Mouse (Mus musculus) embryonic facial prominence, embryonic 12.5 days (tissue): ENCODE measurements around the gene Ldhal6b. TPM values are rescaled to one million over a fixed set of nuclear protein-coding genes. Genes with fewer than 3 reads are reported as not detected.

Source experiments
- ATAC-seq: fragments of 200-750 bp; cut with Nextera tagmentation; 2 replicates; pipeline ENCODE4 v1.8.0; 2017; ENCODE audit not compliant: insufficient number of reproducible peaks, insufficient read depth, low FRiP score, low TSS enrichment
- H3K27ac ChIP-seq: fragments of 300-500 bp; sonication (generic); 2 replicates; pipeline ENCODE4 v1.5.1; 2016; ENCODE audit warnings: mild to moderate bottlenecking
- H3K27me3 ChIP-seq: fragments of 300-500 bp; sonication (generic); 2 replicates; pipeline ENCODE4 v1.6.1; 2016; ENCODE audit warnings: mild to moderate bottlenecking, moderate library complexity
- H3K36me3 ChIP-seq: fragments of 300-500 bp; sonication (generic); 2 replicates; pipeline ENCODE4 v1.6.1; 2016; ENCODE audit warnings: mild to moderate bottlenecking
- H3K4me1 ChIP-seq: fragments of 300-500 bp; sonication (generic); 2 replicates; pipeline ENCODE4 v1.6.1; 2016
- H3K4me2 ChIP-seq: fragments of 300-500 bp; sonication (generic); replicated peaks from 2 replicates; pipeline ENCODE4 v1.6.1; 2016; ENCODE audit warnings: mild to moderate bottlenecking, moderate library complexity
- H3K4me3 ChIP-seq: fragments of 300-500 bp; sonication (generic); 2 replicates; pipeline ENCODE4 v1.5.1; 2016; ENCODE audit warnings: mild to moderate bottlenecking
- H3K9ac ChIP-seq: fragments of 300-500 bp; sonication (generic); 2 replicates; pipeline ENCODE4 v1.6.1; 2016; ENCODE audit warnings: mild to moderate bottlenecking, moderate library complexity
- H3K9me3 ChIP-seq: fragments of 300-500 bp; sonication (generic); 2 replicates; pipeline ENCODE4 v1.6.1; 2016; ENCODE audit warnings: mild to moderate bottlenecking, moderate library complexity
- WGBS: fragments of 180-500 bp; shearing (Covaris S2); methylation state at CpG from one replicate; pipeline ENCODE4 v1.1.7; 2016; 5-methylcytosine and 5-hydroxymethylcytosine counted together
- microRNA-seq: library from miRNA; unstranded; fragments of <30 nt; microRNA quantifications from one replicate; pipeline ENCODE4, GENCODE M21; 2017
- polyA plus RNA-seq: library from polyadenylated mRNA; unstranded; fragments of >200 nt; fragmentation: Nextera tagmentation; extraction: Ambion mirVana; gene quantifications from 2 replicates; pipeline ENCODE4 v1.2.1, GENCODE M21; 2016

Gene Ldhal6b
- polyA plus RNA-seq, 1 experiment from 2014 or later = 0.18 TPM

DNA sequence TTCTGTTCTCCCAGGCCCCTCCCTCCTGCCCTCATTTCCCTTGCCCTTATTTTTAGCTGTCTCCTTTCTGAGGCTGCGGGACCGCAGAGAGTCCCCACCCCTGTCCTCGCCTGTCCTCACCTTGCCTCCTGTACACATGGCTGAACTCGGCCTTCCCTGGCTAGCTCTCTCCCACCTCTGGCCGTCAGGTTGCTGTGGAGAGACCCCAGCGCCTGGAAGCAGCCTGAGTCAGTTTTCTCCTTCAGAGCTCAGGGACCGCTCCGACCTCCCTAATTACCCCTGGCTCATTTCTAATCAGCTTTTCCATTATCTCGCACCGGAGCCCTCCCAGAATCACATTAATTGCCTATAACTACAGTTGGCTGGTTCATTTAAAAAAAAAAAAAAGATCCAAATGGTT is 27.9 kb downstream of the Ldhal6b start:
- H3K4me3 ChIP-seq = no peak overlapping the region
- H3K36me3 ChIP-seq = no peaks in the 10 kb centered on the region
- no peaks in the 10 kb centered on the region for H3K27me3 ChIP-seq
- WGBS = 59% methylated on average over 10 of the region's 10 CpGs
- H3K4me1 ChIP-seq = no peaks in the 10 kb centered on the region
- H3K9me3 ChIP-seq = no peaks in the 10 kb centered on the region
- no peak overlapping the region for H3K27ac ChIP-seq
- no peak overlapping the region for H3K4me2 ChIP-seq
- no peak overlapping the region for H3K9ac ChIP-seq
- no peak for ATAC-seq

- WGBS = 59% methylated on average over 3 of the region's 3 CpGs
- ATAC-seq = no peak
Observed at GRCm38 (mm10) chr17:5388351-5388750, 30.2 kb downstream of the Ldhal6b start.

DNA sequence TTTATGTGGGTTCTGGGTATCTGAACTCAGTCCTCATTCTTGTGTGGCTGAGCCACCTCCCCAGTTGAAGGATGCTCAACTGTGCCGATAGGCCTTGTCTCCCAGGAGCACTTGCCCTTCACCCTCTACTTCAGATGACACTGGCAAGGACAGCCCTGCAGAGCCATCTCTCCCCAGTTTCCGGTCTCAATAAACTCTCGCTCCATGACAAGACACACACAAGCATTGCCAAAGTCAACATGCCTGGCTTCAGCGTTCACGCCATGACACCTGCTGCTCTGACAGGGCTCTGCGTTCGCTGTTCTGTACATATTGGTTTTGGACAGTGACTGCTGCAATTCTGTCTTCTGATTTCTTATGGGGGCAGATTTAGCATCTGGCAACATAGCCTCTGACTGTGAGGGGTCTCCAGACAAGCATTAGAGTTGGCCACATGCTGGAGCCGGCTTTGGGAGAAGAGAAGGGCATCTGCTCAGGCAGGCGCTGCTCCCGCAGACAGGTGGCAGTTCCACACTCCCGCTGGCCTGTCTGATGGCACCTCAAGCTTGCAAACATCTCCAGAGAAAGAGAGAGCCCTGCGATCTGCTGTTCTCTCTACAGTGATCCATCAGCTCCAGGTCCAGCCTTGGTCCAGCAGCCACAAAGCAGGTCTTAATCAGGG is 31.6 kb downstream of the Ldhal6b start:
- 89% methylated on average over 12 of the region's 12 CpGs for WGBS
- H3K36me3 ChIP-seq = no peaks in the 10 kb centered on the region
- H3K4me2 ChIP-seq = no peak overlapping the region
- H3K27ac ChIP-seq = no peak overlapping the region
- H3K27me3 ChIP-seq = no peaks in the 10 kb centered on the region
- no peak overlapping the region for H3K9ac ChIP-seq
- H3K9me3 ChIP-seq = no peaks in the 10 kb centered on the region
- no peak for ATAC-seq
- H3K4me3 ChIP-seq = no peak overlapping the region
- H3K4me1 ChIP-seq = no peaks in the 10 kb centered on the region

More at GRCm38 (mm10) chr17:5388351-5388750, 30.2 kb downstream of the Ldhal6b start:
- Histone ChIP-seq H3K4me3 (no peak overlapping the region), H3K4me1 (no peaks in the 10 kb centered on the region), H3K4me2 (no peak overlapping the region), H3K9ac (no peak overlapping the region), H3K9me3 (no peaks in the 10 kb centered on the region), H3K36me3 (no peaks in the 10 kb centered on the region), H3K27ac (no peak overlapping the region), H3K27me3 (no peaks in the 10 kb centered on the region)

- WGBS = 100% methylated on average over 1 of the region's 1 CpGs
- H3K27me3 ChIP-seq = no peaks in the 10 kb centered on the region
- no peak for ATAC-seq
- no peak overlapping the region for H3K27ac ChIP-seq
- H3K4me2 ChIP-seq = no peak overlapping the region
- H3K9ac ChIP-seq = no peak overlapping the region
- no peaks in the 10 kb centered on the region for H3K4me1 ChIP-seq
- no peaks in the 10 kb centered on the region for H3K9me3 ChIP-seq
- no peak overlapping the region for H3K4me3 ChIP-seq
- no peaks in the 10 kb centered on the region for H3K36me3 ChIP-seq
Observed at GRCm38 (mm10) chr17:5385694-5386093, 32.9 kb downstream of the Ldhal6b start.

DNA sequence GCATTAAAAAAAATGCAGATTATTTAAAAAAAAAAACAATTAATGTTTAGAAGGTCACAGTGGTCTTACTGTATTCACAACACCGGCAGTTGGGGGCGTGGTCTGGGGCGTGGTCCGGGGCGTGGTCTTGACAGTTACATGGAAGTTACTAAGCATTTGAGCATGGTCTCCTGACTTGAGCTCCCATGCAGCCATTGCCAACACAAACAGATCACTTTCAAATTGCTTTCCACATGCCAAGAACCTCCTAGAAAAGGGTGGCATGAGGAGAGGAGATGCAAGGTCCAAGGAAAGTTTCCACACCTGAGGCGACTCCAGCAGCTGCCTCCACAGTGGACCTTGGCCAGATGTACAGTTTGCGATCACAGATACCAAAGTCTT is 40.6 kb downstream of the Ldhal6b start:
- Histone ChIP-seq H3K4me1 (no peaks in the 10 kb centered on the region), H3K4me3 (no peak overlapping the region), H3K27me3 (no peaks in the 10 kb centered on the region), H3K9ac (no peak overlapping the region), H3K27ac (no peak overlapping the region), H3K4me2 (no peak overlapping the region), H3K36me3 (no peaks in the 10 kb centered on the region), H3K9me3 (no peaks in the 10 kb centered on the region)
- WGBS = 32% methylated on average over 7 of the region's 7 CpGs
- no peak for ATAC-seq

DNA sequence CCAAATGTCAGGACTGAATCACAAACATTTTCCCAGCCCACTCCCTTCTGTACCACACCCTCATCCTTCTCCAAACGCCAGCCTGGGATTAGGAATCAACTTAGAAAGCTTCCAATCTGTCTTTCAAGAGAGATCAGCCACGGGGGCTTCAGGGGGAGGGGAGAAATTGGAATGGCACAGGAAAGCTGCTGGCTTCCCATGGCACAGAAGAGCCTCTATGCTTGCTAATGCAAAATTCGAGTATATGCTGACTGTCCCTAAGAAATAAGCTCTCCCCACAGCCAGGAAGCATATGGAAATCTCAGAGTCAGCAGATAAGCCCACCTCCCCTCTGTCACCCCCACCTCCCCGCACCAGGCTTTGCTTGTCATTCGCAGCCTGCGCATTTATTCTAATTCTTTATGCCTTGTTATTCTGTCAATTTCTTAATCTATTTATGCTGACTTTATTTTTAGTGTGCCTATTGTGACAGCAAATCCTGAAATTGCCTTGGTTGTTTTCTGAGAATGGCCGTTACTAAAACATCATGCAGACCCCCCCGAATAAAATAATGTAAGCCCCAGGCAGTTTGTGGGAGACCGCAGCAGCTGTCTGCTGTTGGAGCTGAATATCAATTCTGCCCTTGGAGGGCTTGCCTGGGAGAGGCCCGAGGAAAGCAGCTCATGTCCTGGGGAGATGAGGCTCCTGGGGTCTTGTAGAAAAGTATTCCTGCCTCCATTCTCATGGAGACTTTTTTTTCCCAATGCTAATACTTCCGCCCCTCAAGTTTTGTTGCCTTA is 41.2 kb downstream of the Ldhal6b start:
- H3K9ac ChIP-seq = no peak overlapping the region
- no peaks in the 10 kb centered on the region for H3K4me1 ChIP-seq
- H3K27me3 ChIP-seq = no peaks in the 10 kb centered on the region
- H3K4me3 ChIP-seq = no peak overlapping the region
- no peaks in the 10 kb centered on the region for H3K9me3 ChIP-seq
- H3K27ac ChIP-seq = no peak overlapping the region
- WGBS = 31% methylated on average over 11 of the region's 11 CpGs
- no peaks in the 10 kb centered on the region for H3K36me3 ChIP-seq
- ATAC-seq = no peak
- no peak overlapping the region for H3K4me2 ChIP-seq

- ATAC-seq = no peak
- Histone ChIP-seq H3K36me3 (no peaks in the 10 kb centered on the region), H3K27ac (no peak overlapping the region), H3K9me3 (no peaks in the 10 kb centered on the region), H3K4me1 (no peaks in the 10 kb centered on the region), H3K27me3 (no peaks in the 10 kb centered on the region), H3K4me3 (no peak overlapping the region), H3K4me2 (no peak overlapping the region), H3K9ac (no peak overlapping the region)
- 76% methylated on average over 8 of the region's 8 CpGs for WGBS
Observed at GRCm38 (mm10) chr17:5372951-5373350, 45.6 kb downstream of the Ldhal6b start.

DNA sequence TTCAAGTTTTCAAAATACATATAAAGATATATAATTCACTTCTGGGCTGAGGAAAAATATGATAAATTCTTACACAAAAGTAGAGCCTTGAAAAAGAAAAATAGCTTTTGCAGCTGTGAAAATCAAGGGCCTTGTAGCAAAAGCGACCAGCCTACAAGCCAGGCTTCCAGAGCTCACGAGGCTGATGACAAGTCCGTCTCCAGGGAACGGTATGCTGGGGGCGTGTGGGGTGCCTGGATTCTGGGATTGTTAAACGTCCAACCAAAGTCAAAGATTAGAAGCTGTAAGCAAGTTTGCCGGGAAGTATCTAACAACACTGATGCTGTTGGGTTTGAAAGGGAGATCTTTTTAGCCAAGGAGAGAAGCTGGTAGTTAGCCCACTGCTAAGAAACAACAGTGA is 47.0 kb downstream of the Ldhal6b start:
- Histone ChIP-seq H3K9ac (no peak overlapping the region), H3K27ac (no peak overlapping the region), H3K4me3 (no peak overlapping the region), H3K27me3 (no peaks in the 10 kb centered on the region), H3K4me2 (no peak overlapping the region), H3K36me3 (no peaks in the 10 kb centered on the region), H3K9me3 (no peaks in the 10 kb centered on the region), H3K4me1 (no peaks in the 10 kb centered on the region)
- ATAC-seq = no peak
- 76% methylated on average over 7 of the region's 7 CpGs for WGBS

DNA sequence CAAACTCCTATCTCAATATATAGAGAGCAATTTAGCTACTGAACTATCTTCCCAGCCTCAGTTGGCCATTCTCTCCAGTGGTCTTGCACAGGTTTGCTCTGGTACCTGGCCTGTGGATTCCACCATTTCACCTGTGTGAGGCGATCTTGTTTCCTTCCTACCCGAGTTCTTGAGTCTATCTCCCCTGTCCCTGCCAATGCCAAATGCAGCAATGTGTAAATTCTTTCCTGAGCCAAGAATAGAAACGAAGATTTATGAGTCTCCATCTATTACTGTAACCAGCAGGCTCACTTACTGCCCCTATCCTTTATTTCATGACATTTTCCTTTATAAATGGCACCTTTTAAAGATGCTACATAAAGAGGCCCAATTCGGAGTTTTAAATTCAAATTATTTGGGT is 47.5 kb downstream of the Ldhal6b start:
- ATAC-seq = no peak
- 84% methylated on average over 4 of the region's 4 CpGs for WGBS
- H3K4me2 ChIP-seq = no peak overlapping the region
- H3K27ac ChIP-seq = no peak overlapping the region
- no peaks in the 10 kb centered on the region for H3K9me3 ChIP-seq
- no peak overlapping the region for H3K4me3 ChIP-seq
- H3K36me3 ChIP-seq = no peaks in the 10 kb centered on the region
- no peaks in the 10 kb centered on the region for H3K27me3 ChIP-seq
- no peak overlapping the region for H3K9ac ChIP-seq
- no peaks in the 10 kb centered on the region for H3K4me1 ChIP-seq

Small RNA genes lying within 50 kb of the gene (microRNA-seq; reads per million reads assigned to microRNA genes)
- not detected for gene Gm22475

Other genes with a start within 250 kb of the Ldhal6b start
- 131 and 147 TPM in 2 replicates for gene Tmem242, start 21.5 kb upstream of the Ldhal6b start, polyA plus RNA-seq
- 3.8 and 4.0 TPM in 2 replicates for gene Zdhhc14, start 73.8 kb upstream of the Ldhal6b start, polyA plus RNA-seq